Mouse (Mus musculus) layer of hippocampus, adult 9-11 months (tissue): Measurements from ENCODE around the gene Prdm11.

ENCODE experiments used
- DNase-seq: peaks from one replicate; pipeline ENCODE4 v3.0.0; 2022

Gene Prdm11

DNA sequence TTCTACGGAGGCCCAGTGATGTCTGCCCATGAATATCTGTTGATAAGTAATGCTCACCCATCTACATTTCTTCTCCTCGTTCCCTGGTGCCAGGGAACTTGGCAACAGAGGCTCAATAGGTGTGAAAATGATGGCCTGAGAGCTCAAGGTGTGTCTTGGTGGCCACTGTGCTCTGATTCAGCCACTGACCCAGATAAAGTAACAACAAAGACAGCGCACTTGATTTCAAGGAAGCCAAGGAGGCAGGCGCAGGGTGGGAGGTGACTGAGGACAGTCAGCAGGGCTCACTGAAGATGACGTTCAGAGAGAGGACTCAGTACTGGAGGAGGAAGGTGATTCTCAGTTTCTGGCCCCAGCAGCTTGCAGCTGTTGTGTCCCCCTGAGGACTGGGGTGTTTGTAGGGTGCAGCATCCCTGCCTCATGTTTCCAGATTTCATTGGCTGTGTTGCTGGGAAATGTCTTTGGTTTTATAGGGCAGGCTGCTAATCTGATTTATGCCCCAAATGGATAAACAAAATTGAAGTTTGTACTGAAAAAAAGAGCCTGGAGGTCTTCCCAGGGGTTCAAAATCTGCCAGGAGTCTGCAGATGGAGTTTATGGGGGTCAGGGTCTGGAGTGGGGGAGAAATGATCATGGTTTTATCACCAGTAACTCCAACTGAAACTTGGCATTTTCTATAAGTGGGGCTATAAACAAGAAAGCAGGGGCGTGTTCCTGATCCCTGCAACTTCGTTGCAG is 128.4 kb downstream of the Prdm11 start:
- DNase-seq, result no peak

DNA sequence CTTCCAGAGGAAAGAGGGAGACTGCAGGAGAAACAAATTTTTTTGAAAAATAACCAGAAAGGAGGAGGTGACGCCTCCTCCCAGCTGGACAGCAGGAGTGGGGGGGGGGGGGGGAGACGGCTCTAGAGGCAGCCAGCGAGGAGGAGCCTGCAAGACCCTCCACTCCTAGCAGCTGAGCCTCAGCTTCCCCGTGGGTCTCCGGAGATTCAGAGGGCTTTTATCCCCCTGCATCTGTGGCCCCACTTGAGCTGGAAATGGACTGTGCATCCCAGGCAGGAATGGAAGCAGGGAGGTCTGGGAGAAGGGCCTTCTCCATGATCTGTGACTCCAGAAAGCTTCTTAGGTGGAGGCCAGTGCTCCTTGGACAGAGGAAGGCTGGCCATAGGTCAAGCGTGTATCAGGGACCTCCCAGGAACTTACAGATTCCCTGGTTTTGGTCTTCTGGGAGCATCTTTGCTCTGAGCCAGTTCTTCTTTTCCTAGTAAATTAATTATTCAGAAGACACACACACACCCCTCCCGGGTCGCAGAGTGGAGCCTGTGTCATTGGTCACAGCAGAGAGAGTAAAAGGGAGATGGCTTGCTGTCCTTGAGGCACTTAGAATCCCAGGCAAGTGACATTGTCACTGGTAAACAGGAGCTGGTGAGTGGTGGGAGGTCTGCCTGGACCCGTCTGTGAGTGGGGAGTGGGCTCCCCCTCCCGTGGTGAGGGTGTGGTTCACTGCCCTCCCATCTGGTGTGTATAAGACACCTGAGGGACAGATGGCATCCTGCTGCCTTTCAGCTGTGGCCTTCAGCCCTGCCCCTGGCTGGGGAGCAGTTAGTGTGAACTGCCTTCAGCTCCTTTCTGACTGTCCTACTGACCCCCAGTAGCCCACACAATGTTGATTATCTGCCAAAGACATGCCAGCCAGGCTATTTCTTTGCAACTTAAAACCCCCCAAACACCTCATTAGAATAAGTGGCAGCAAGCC is 130.0 kb downstream of the Prdm11 start:
- no peak for DNase-seq
